Mouse (Mus musculus) cortical plate, adult 2 months (tissue): Measurements from ENCODE around the gene Olfr214.

Source experiments
- CTCF ChIP-seq: fragments of 200-500 bp; IDR thresholded peaks from 2 replicates; pipeline ENCODE4 v1.5.1; 2011; ENCODE audit warnings: mild to moderate bottlenecking, control low read depth, low read length; ENCODE audit not compliant: insufficient read depth; ENCODE audit errors: extremely low read depth
- POLR2A ChIP-seq: fragments of 200-500 bp; IDR thresholded peaks from 2 replicates; pipeline ENCODE4 v1.6.1; 2011; ENCODE audit warnings: mild to moderate bottlenecking, low read length, control low read depth; ENCODE audit not compliant: insufficient read depth; ENCODE audit errors: extremely low read depth

DNA sequence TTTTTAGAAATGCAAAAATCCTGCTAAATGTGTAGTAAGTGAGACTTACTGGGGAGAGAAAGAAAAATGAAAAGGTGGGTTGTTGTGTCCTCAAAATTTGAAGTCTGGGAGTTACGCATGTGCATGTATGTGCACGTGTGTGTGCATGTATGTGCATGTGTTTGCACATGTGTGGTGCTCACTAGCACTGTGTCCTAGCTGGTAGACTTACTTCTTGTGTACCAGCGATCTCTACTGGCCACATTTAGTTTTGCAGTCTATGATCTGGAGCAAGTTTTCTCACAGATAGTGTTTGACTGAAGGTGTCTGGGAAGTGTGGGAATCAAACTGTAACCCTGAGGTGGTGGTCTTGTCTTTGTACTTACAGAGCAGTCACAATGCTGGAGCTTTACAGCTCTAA is 15.8 kb downstream of the Olfr214 start:
- TF ChIP-seq CTCF (peak; percentile 53), POLR2A (no peak)
